Mouse (Mus musculus) limb, embryonic 14.5 days (tissue): ENCODE data around the gene Hist3h2ba. TPM values are rescaled to one million over a fixed set of nuclear protein-coding genes. Genes with fewer than 3 reads are reported as not detected.

Experiments
- ATAC-seq: fragments of 200-750 bp; cut with Nextera tagmentation; 2 replicates; pipeline ENCODE4 v1.8.0; 2017; ENCODE audit warnings: low read depth, moderate number of reproducible peaks, moderate TSS enrichment; ENCODE audit not compliant: low FRiP score
- DNase-seq: peaks from one replicate; pipeline ENCODE4 v3.0.0-alpha.2; 2015; ENCODE audit warnings: low spot score
- H3K27ac ChIP-seq: fragments of 300-500 bp; sonication (generic); replicated peaks from 2 replicates; pipeline ENCODE4 v1.5.1; 2014; ENCODE audit warnings: low read depth, mild to moderate bottlenecking, low read length, moderate library complexity, mixed read lengths
- H3K27me3 ChIP-seq: fragments of 300-500 bp; sonication (generic); 2 replicates; pipeline ENCODE4 v1.6.1; 2014; ENCODE audit warnings: low read length, mixed read lengths; ENCODE audit not compliant: control insufficient read depth, insufficient read depth
- H3K36me3 ChIP-seq: fragments of 300-500 bp; sonication (generic); 2 replicates; pipeline ENCODE4 v1.6.1; 2014; ENCODE audit warnings: mild to moderate bottlenecking, low read length, moderate library complexity, mixed read lengths; ENCODE audit not compliant: control insufficient read depth, insufficient read depth
- H3K4me1 ChIP-seq: fragments of 300-500 bp; sonication (generic); 2 replicates; pipeline ENCODE4 v1.6.1; 2014; ENCODE audit warnings: antibody characterized with exemption, low read length, mixed read lengths; ENCODE audit not compliant: control insufficient read depth, insufficient read depth
- H3K4me2 ChIP-seq: fragments of 300-500 bp; sonication (generic); replicated peaks from 2 replicates; pipeline ENCODE4 v1.6.1; 2014; ENCODE audit warnings: low read depth, mild to moderate bottlenecking, low read length, moderate library complexity; ENCODE audit not compliant: severe bottlenecking
- H3K4me3 ChIP-seq: fragments of 300-500 bp; sonication (generic); replicated peaks from 2 replicates; pipeline ENCODE4 v1.5.1; 2014; ENCODE audit warnings: low read length
- H3K9ac ChIP-seq: fragments of 300-500 bp; sonication (generic); 2 replicates; pipeline ENCODE4 v1.6.1; 2014; ENCODE audit warnings: mild to moderate bottlenecking, low read depth, low read length, moderate library complexity; ENCODE audit not compliant: severe bottlenecking
- H3K9me3 ChIP-seq: fragments of 300-500 bp; sonication (generic); 2 replicates; pipeline ENCODE4 v1.6.1; 2016; ENCODE audit warnings: low read length; ENCODE audit not compliant: control insufficient read depth
- POLR2A ChIP-seq: fragments of 200-500 bp; IDR thresholded peaks from 2 replicates; pipeline ENCODE4 v1.8.0; 2012; ENCODE audit warnings: inconsistent platforms, mild to moderate bottlenecking, moderate library complexity, borderline replicate concordance; ENCODE audit not compliant: insufficient read depth, insufficient read length; ENCODE audit errors: extremely low read depth
- WGBS: fragments of 180-500 bp; shearing (Covaris S2); extraction: QIAGEN DNeasy Blood & Tissue Kit; methylation state at CpG from one replicate; pipeline ENCODE4 v1.1.7; 2014; 5-methylcytosine and 5-hydroxymethylcytosine counted together
- polyA plus RNA-seq, 2 experiments: library from polyadenylated mRNA; depleted of rRNA in 1 of 2; stranded (reverse) in 1 of 2; unstranded in 1 of 2; fragments of >200 nt; fragmentation: Nextera tagmentation in 1 of 2; extraction: Ambion mirVana in 1 of 2; gene quantifications; 2 replicates each; pipeline versions ENCODE4 v1.2.1 to v1.2.3; 2012 to 2014

Hist3h2ba gene
- polyA plus RNA-seq, 2 experiments: 14.6 to 81.5 TPM

DNA sequence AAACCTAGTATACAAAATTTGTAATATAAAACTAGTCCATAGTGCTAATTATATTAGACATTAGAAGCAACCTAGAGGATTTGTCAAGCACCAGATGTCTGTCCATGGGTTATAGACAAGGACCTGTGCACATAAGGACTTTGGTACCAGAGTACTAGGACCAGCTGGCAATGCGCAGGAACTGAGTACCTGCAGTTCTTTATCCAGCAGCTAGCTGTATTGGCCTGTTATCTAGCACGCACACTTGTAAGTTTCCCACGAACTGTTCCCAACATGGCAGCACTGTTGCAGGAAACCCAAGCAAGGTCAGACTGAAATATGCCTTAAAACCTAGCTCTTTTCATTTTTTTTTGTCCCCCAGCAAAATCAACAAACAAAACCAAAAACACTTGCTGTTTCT lies 18.5 kb upstream of the Hist3h2ba start:
- Histone ChIP-seq H3K4me3 (no peak overlapping the region), H3K9ac (no peak overlapping the region), H3K9me3 (no peaks in the 10 kb centered on the region), H3K27me3 (no peaks in the 10 kb centered on the region), H3K4me1 (no peaks in the 10 kb centered on the region), H3K4me2 (no peak overlapping the region), H3K36me3 (peaks cover 44% of the 10 kb centered on the region), H3K27ac (no peak overlapping the region)
- TF ChIP-seq POLR2A: no peak
- ATAC-seq (no peak), DNase-seq (no peak)
- WGBS: 89% methylated on average over 3 of the region's 3 CpGs

GRCm38 (mm10) chr11:58931576-58931975 lies 17.1 kb upstream of the Hist3h2ba start:
- Histone ChIP-seq H3K36me3 (peaks cover 56% of the 10 kb centered on the region), H3K4me3 (no peak overlapping the region), H3K4me2 (no peak overlapping the region), H3K27ac (no peak overlapping the region), H3K9me3 (no peaks in the 10 kb centered on the region), H3K27me3 (no peaks in the 10 kb centered on the region), H3K9ac (no peak overlapping the region), H3K4me1 (no peaks in the 10 kb centered on the region)
- DNase-seq: no peak
- no peak for ATAC-seq
- WGBS: 77% methylated on average over 4 of the region's 4 CpGs
- no peak for TF ChIP-seq POLR2A

GRCm38 (mm10) chr11:58937909-58938308 lies 10.8 kb upstream of the Hist3h2ba start:
- H3K4me3 ChIP-seq: peak overlapping the region; percentile 84
- ATAC-seq (no peak), DNase-seq (no peak)
- H3K4me1 ChIP-seq: peaks cover 12% of the 10 kb centered on the region
- no peak overlapping the region for H3K27ac ChIP-seq
- H3K36me3 ChIP-seq: peaks cover 41% of the 10 kb centered on the region
- peak overlapping the region; percentile 70 for H3K4me2 ChIP-seq
- no peaks in the 10 kb centered on the region for H3K9me3 ChIP-seq
- TF ChIP-seq POLR2A: no peak
- H3K9ac ChIP-seq: peak overlapping the region; percentile 94
- no peaks in the 10 kb centered on the region for H3K27me3 ChIP-seq
- under 1% methylated on average over 13 of the region's 13 CpGs for WGBS

DNA sequence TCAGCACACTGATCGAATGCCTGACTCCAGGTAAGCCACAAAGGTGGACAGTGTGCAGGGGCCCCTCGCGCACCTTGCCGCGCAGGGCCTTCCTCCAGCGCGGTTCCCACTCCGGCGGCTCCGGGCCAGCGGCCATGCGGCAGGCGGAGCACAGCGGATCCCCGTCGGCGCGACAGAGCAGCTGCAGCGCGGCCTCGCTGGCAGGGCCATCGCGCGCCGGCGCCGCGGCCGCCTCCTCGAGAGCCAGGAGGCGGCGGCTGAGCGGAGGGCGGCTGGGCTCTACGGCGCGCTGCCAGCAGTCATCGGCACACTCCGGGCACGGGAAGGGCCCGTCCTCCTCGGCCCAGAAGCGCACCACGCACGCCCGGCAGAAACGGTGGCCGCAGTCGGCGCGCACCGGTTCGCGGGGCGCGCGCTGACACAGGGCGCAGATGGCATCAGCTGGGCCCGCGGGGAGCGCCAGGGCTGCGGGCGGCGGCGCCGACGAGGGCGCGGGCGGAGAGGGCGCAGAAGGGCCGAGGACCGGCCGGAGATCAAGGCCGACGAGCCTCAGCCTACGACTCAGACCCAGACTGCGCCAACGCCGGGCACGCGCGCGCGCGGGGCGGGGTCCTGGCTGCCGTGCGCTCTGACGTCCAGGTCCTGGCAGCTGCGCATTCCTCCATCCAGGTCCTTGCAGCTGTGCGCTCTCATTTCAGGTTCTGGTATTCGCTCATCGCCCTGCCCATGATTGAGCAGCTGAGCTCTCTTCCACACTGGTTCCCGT lies 10.2 kb upstream of the Hist3h2ba start, which contains the start of gene Rnf187:
TSS of gene Rnf187 (minus strand) at position 595 of the 766 bp plus-strand sequence.
- H3K27ac ChIP-seq: peak within 1 kb of the TSS; percentile 78
- ATAC-seq: peak; percentile 98
- DNase-seq: peak; percentile 92
- H3K9ac ChIP-seq: peak within 1 kb of the TSS; percentile 94
- peak within 1 kb of the TSS; percentile 70 for H3K4me2 ChIP-seq
- peaks cover 35% of the 10 kb centered on the region for H3K36me3 ChIP-seq
- H3K9me3 ChIP-seq: no peaks in the 10 kb centered on the region
- H3K4me1 ChIP-seq: peaks cover 12% of the 10 kb centered on the region
- WGBS: under 1% methylated on average over 59 of the region's 95 CpGs
- no peaks in the 10 kb centered on the region for H3K27me3 ChIP-seq
- peak within 1 kb of the TSS; percentile 84 for H3K4me3 ChIP-seq
- TF ChIP-seq POLR2A: 0 out of 2 replicates have a peak, but pooled peaks have one; percentile 61

DNA sequence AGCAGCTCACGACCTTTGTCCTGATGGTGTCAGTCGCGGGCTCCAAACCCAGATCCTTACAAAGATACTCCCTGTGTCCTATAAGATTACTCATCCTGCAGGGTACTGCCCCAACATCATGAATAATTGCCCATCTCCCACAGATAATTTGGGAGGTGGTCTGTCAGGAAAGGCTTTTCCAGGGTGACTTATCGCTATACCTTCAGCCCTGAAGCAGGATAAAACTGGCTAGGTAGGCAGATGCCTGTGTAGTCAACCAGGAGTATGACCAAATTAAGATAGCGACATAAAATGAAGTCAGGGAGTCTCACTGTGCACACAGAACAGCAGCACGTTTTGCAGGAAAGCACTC lies 9.7 kb upstream of the Hist3h2ba start:
- Histone ChIP-seq H3K9me3 (no peaks in the 10 kb centered on the region), H3K4me2 (peak overlapping the region; percentile 70), H3K4me1 (peaks cover 12% of the 10 kb centered on the region), H3K27ac (peak overlapping the region; percentile 67; the same call in 1 of the 2 replicates), H3K4me3 (peak overlapping the region; percentile 84), H3K27me3 (no peaks in the 10 kb centered on the region), H3K9ac (peak overlapping the region; percentile 94), H3K36me3 (peaks cover 29% of the 10 kb centered on the region)
- no peak for DNase-seq
- no peak for TF ChIP-seq POLR2A
- no peak; the same call in 1 of the 2 replicates for ATAC-seq
- WGBS: 23% methylated on average over 6 of the region's 6 CpGs
